Mouse (Mus musculus) ES-E14 (cell line): ENCODE data around the gene Palm. TPM values are rescaled to one million over a fixed set of nuclear protein-coding genes. Genes with fewer than 3 reads are reported as not detected.

Experiments
- DNase-seq: peaks from one replicate; pipeline ENCODE4 v3.0.0-alpha.2; 2013; ENCODE audit warnings: low read depth, low spot score
- H3K27ac ChIP-seq: 2 replicates; pipeline ENCODE4 v1.5.1; 2012; ENCODE audit warnings: low read depth, mild to moderate bottlenecking, low read length, moderate library complexity, mixed read lengths; ENCODE audit not compliant: poor library complexity, insufficient read depth, severe bottlenecking
- H3K36me3 ChIP-seq: 2 replicates; pipeline ENCODE4 v1.6.1; 2012; ENCODE audit warnings: mild to moderate bottlenecking, low read length, moderate library complexity, mixed read lengths; ENCODE audit not compliant: control insufficient read depth, poor library complexity, insufficient read depth, severe bottlenecking
- H3K4me1 ChIP-seq, 2 experiments: fragments of 150-350 bp in 1 of 2; sonication (generic) in 1 of 2; 2 replicates each; pipeline ENCODE4 v1.6.1; 2012; ENCODE audit warnings: low read length in 2 of 2, mild to moderate bottlenecking in 1 of 2, mixed read lengths in 1 of 2; ENCODE audit not compliant: control insufficient read depth in 2 of 2, insufficient read depth in 2 of 2, poor library complexity in 1 of 2
- H3K4me3 ChIP-seq, 2 experiments: fragments of 150-350 bp in 1 of 2; sonication (generic) in 1 of 2; 2 replicates each; pipeline ENCODE4 v1.5.1; 2012; ENCODE audit warnings: low read length in 2 of 2, low read depth in 1 of 2, mild to moderate bottlenecking in 1 of 2, mixed read lengths in 1 of 2; ENCODE audit not compliant: insufficient read depth in 1 of 2, poor library complexity in 1 of 2, severe bottlenecking in 1 of 2
- H3K9ac ChIP-seq: 2 replicates; pipeline ENCODE4 v1.6.1; 2012; ENCODE audit warnings: low read depth, mild to moderate bottlenecking, low read length, mixed read lengths; ENCODE audit not compliant: poor library complexity, insufficient read depth, severe bottlenecking
- H3K9me3 ChIP-seq: fragments of 150-350 bp; sonication (generic); 2 replicates; pipeline ENCODE4 v1.6.1; 2012; ENCODE audit warnings: low read depth, mild to moderate bottlenecking, low read length; ENCODE audit not compliant: control insufficient read depth, insufficient read depth
- CHD2 ChIP-seq: IDR thresholded peaks from 2 replicates; pipeline ENCODE4 v1.6.1; 2014; ENCODE audit warnings: mild to moderate bottlenecking, low read depth, low read length, inconsistent platforms
- HCFC1 ChIP-seq: IDR thresholded peaks from 2 replicates; pipeline ENCODE4 v1.6.1; 2012; ENCODE audit warnings: low read length, inconsistent platforms, borderline replicate concordance; ENCODE audit not compliant: insufficient read depth
- MAFK ChIP-seq: IDR thresholded peaks from 2 replicates; pipeline ENCODE4 v1.6.1; 2014; ENCODE audit warnings: mild to moderate bottlenecking, low read depth, low read length, inconsistent platforms; ENCODE audit not compliant: insufficient read depth
- ZC3H11A ChIP-seq: IDR thresholded peaks from 2 replicates; pipeline ENCODE4 v1.6.1; 2012; ENCODE audit warnings: low read depth, mild to moderate bottlenecking, inconsistent platforms, low read length, borderline replicate concordance
- ZNF384 ChIP-seq: IDR thresholded peaks from 2 replicates; pipeline ENCODE4 v1.6.1; 2012; ENCODE audit warnings: low read depth, low read length, inconsistent platforms
- in situ Hi-C, 2 experiments: fragments of 600-800 bp; cut with MboI; formaldehyde crosslinking; loops; one replicate each; pipeline ENCODE4 v1.15.1; 2025; ENCODE audit warnings: low sequenced_read_pairs in 2 of 2, inconsistent platforms in 1 of 2; ENCODE audit not compliant: unreplicated experiment in 2 of 2
- total RNA-seq: library from RNA; depleted of rRNA; stranded (reverse); fragments of 300-350 nt; gene quantifications from 2 replicates; pipeline ENCODE4 v1.2.3, GENCODE M21; 2012

Palm gene
- total RNA-seq, 1 experiment, result 10.7 TPM

- Histone ChIP-seq H3K4me3 (peak overlapping the region; percentile 94 to 95), H3K27ac (peak overlapping the region; percentile 99), H3K4me1 (peaks cover 0 to 38% of the 10 kb centered on the region in 2 experiments; a peak in 3 of 4 replicates), H3K36me3 (peaks cover 42% of the 10 kb centered on the region), H3K9me3 (no peaks in the 10 kb centered on the region), H3K9ac (peak overlapping the region; percentile 98)
- in situ Hi-C loops, result no loop called here
- peak; percentile 47; the same call in 1 of the 2 replicates for TF ChIP-seq HCFC1
- TF ChIP-seq CHD2, result no peak
- DNase-seq, result no peak
Observed at GRCm38 (mm10) chr10:79854801-79855541, 61.6 kb downstream of the Palm start.

GRCm38 (mm10) chr10:79855558-79856184 is 62.3 kb downstream of the Palm start:
- TF ChIP-seq CHD2 (no peak), ZNF384 (no peak), ZC3H11A (no peak), MAFK (no peak), HCFC1 (no peak; the same call in 1 of the 2 replicates)
- no peak for DNase-seq
- H3K36me3 ChIP-seq, result peaks cover 49% of the 10 kb centered on the region
- H3K4me1 ChIP-seq, result peaks cover 0 to 37% of the 10 kb centered on the region in 2 experiments; a peak in 3 of 4 replicates
- peak overlapping the region; percentile 98 for H3K9ac ChIP-seq
- no peaks in the 10 kb centered on the region for H3K9me3 ChIP-seq
- H3K27ac ChIP-seq, result peak overlapping the region; percentile 99; the same call in 1 of the 2 replicates
- peak overlapping the region; percentile 94 to 95 for H3K4me3 ChIP-seq
- in situ Hi-C loops, result no loop called here

- Histone ChIP-seq H3K4me1 (peaks cover 0 to 40% of the 10 kb centered on the region in 2 experiments; a peak in 3 of 4 replicates), H3K27ac (no peak overlapping the region), H3K9ac (peak overlapping the region; percentile 98; the same call in 1 of the 2 replicates), H3K4me3 (peak overlapping the region; percentile 94 to 95), H3K9me3 (no peaks in the 10 kb centered on the region), H3K36me3 (peaks cover 55% of the 10 kb centered on the region)
- no peak for DNase-seq
- no peak for TF ChIP-seq ZNF384
- TF ChIP-seq ZC3H11A, result no peak
- no peak for TF ChIP-seq HCFC1
- no peak for TF ChIP-seq MAFK
- in situ Hi-C loops, result no loop called here
Observed at GRCm38 (mm10) chr10:79856280-79856679, 62.9 kb downstream of the Palm start.

GRCm38 (mm10) chr10:79856704-79857451 is 63.5 kb downstream of the Palm start:
- no peak for TF ChIP-seq ZNF384
- TF ChIP-seq CHD2, result no peak
- TF ChIP-seq ZC3H11A, result no peak
- no peak for TF ChIP-seq HCFC1
- TF ChIP-seq MAFK, result no peak
- DNase-seq, result no peak
- Histone ChIP-seq H3K4me3 (peak overlapping the region; percentile 94 to 95), H3K27ac (no peak overlapping the region; the same call in 1 of the 2 replicates), H3K9ac (peak overlapping the region; percentile 98; the same call in 1 of the 2 replicates), H3K9me3 (no peaks in the 10 kb centered on the region), H3K4me1 (peaks cover 0 to 38% of the 10 kb centered on the region in 2 experiments; a peak in 1 of 4 replicates), H3K36me3 (peaks cover 60% of the 10 kb centered on the region)
- in situ Hi-C loops, result no loop called here
